Mouse (Mus musculus): ENCODE measurements at regions not wholly inside any gene's neighbourhood (a gene's known extent, or its start where the extent isn't known, plus 50 kb on each side); places are given as distances from the start of the nearest gene placed in this dataset.
A peak's percentile ranks its signal among the peaks of the same experiment; 100 is the strongest.

DNA sequence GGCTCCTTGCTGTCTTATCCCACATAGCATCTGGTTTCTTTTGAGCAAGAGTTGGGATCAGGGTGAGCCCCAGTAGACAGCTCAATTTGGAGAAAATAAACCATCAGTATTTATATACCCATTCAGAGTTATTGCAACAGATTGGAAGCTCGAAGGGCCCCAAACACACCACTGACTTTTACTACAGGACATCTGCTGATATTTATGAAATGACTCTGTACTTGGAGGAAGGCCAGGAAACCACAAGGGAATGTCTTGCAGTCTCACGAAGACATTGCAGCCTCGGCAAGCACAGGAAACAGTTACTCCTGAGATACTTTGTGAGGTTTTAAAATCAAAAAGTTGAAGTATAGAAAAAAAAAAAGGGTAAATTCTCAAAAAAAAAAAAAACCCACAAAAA is 375.1 kb upstream of the 4931408C20Rik start:
- DNase-seq (ENCODE audit: low read depth, low spot score) = peak; percentile 42
